Mouse (Mus musculus) heart, postnatal 0 days (tissue): ENCODE measurements around the gene Stk17b. TPM values are rescaled to one million over a fixed set of nuclear protein-coding genes. Genes with fewer than 3 reads are reported as not detected.
A peak's percentile ranks its signal among the peaks of the same experiment; 100 is the strongest.

Experiments
- ATAC-seq: fragments of 200-750 bp; cut with Nextera tagmentation; 2 replicates; pipeline ENCODE4 v1.8.0; 2017; ENCODE audit warnings: low read depth, moderate number of reproducible peaks, moderate library complexity; ENCODE audit not compliant: insufficient read depth
- DNase-seq: peaks from one replicate; pipeline ENCODE4 v3.0.0-alpha.2; 2016; ENCODE audit warnings: low spot score
- H3K27ac ChIP-seq: fragments of 300-500 bp; sonication (generic); 2 replicates; pipeline ENCODE4 v1.5.1; 2014; ENCODE audit warnings: low read depth, mild to moderate bottlenecking
- H3K27me3 ChIP-seq: fragments of 300-500 bp; sonication (generic); 2 replicates; pipeline ENCODE4 v1.6.1; 2014; ENCODE audit warnings: low read length, mixed read lengths; ENCODE audit not compliant: control insufficient read depth, insufficient read depth
- H3K36me3 ChIP-seq: fragments of 300-500 bp; sonication (generic); replicated peaks from 2 replicates; pipeline ENCODE4 v1.6.1; 2014; ENCODE audit warnings: low read length, mixed read lengths; ENCODE audit not compliant: control insufficient read depth, insufficient read depth
- H3K4me1 ChIP-seq: fragments of 300-500 bp; sonication (generic); 2 replicates; pipeline ENCODE4 v1.6.1; 2014; ENCODE audit warnings: antibody characterized with exemption; ENCODE audit not compliant: control insufficient read depth, insufficient read depth
- H3K4me2 ChIP-seq: fragments of 300-500 bp; sonication (generic); 2 replicates; pipeline ENCODE4 v1.6.1; 2014; ENCODE audit warnings: low read depth, mild to moderate bottlenecking, low read length, moderate library complexity
- H3K4me3 ChIP-seq: fragments of 300-500 bp; sonication (generic); 2 replicates; pipeline ENCODE4 v1.5.1; 2014; ENCODE audit warnings: low read depth, low read length
- H3K9ac ChIP-seq: fragments of 300-500 bp; sonication (generic); replicated peaks from 2 replicates; pipeline ENCODE4 v1.6.1; 2014; ENCODE audit warnings: low read depth, low read length, mixed read lengths
- H3K9me3 ChIP-seq: fragments of 300-500 bp; sonication (generic); replicated peaks from 2 replicates; pipeline ENCODE4 v1.6.1; 2016; ENCODE audit warnings: low read length; ENCODE audit not compliant: control insufficient read depth
- CTCF ChIP-seq: IDR thresholded peaks from 2 replicates; pipeline ENCODE4 v1.5.1; 2016; ENCODE audit warnings: antibody characterized with exemption, control low read depth, low read depth
- EP300 ChIP-seq: IDR thresholded peaks from 2 replicates; pipeline ENCODE4 v1.6.1; 2016; ENCODE audit warnings: antibody characterized with exemption, low read depth
- WGBS: fragments of 180-500 bp; shearing (Covaris S2); extraction: QIAGEN DNeasy Blood & Tissue Kit; methylation state at CpG from one replicate; pipeline ENCODE4 v1.1.7; 2014; 5-methylcytosine and 5-hydroxymethylcytosine counted together
- polyA plus RNA-seq: library from polyadenylated mRNA; unstranded; fragments of >200 nt; fragmentation: Nextera tagmentation; extraction: Ambion mirVana; gene quantifications from 2 replicates; pipeline ENCODE4 v1.2.1, GENCODE M21; 2015
- total RNA-seq: library from RNA; depleted of rRNA; stranded (reverse); fragments of >200 nt; gene quantifications from 2 replicates; pipeline ENCODE4 v1.2.3, GENCODE M21; 2014; ENCODE audit warnings: low replicate concordance; rRNA removed

Stk17b gene
- total and polyA plus RNA-seq, 2 experiments from 2014 or later, result 10.2 to 21.4 TPM

- 13% methylated on average over 42 of the region's 42 CpGs for WGBS
- TF ChIP-seq EP300 (no peak), CTCF (0 out of 2 replicates have a peak, but pooled peaks have one; percentile 9)
- Histone ChIP-seq H3K4me1 (peaks cover 8% of the 10 kb centered on the region; the same call in 1 of the 2 replicates), H3K27me3 (no peaks in the 10 kb centered on the region), H3K9ac (no peak within 1 kb of the TSS), H3K4me3 (peak within 1 kb of the TSS; percentile 49), H3K36me3 (no peaks in the 10 kb centered on the region), H3K9me3 (no peaks in the 10 kb centered on the region), H3K4me2 (peak within 1 kb of the TSS; percentile 77), H3K27ac (no peak within 1 kb of the TSS)
- peak; percentile 49; the same call in 1 of the 2 replicates for ATAC-seq
- DNase-seq, result peak; percentile 34
Measured at GRCm38 (mm10) chr1:53706431-53707361, 78.3 kb downstream of the Stk17b start, which contains the start of gene Dnah7a. Gene Dnah7a (minus strand): TSS chr1:53706784.

Other genes with a start within 250 kb of the Stk17b start
- gene Dnah7a, start 78.4 kb downstream of the Stk17b start, total RNA-seq, result not detected in 2 replicates
- gene Dnah7a, start 78.4 kb downstream of the Stk17b start, polyA plus RNA-seq, result 0.07 and 0.22 TPM in 2 replicates